Mouse (Mus musculus) c-Kit-negative CD71-positive TER-119-positive erythroid progenitor cells, embryonic 14.5 days (primary cell): ENCODE measurements around the gene Trpm3.

ENCODE experiments used
- DNase-seq: peaks from one replicate; pipeline ENCODE4 v3.0.0-alpha.2; 2013; ENCODE audit warnings: low read depth, low spot score

Trpm3 gene

DNA sequence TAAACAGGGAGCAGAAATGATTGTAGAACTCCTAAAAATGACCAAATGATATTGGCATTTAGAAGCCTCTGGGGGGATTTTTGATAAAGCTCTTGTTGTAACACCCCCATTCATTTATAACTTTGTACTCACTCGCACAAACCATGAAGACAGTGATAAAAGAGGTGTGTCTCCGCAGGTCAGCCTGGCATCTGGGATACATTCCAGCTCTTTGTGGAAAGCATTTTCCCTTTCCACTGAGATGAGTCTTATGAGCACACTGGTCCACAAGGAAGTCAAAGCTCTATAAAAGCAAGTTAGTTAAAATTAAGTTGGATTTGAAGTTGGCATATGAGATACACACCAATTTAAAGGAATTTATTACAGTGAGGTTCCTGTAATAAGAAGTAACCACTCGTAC, 600.4 kb downstream of the Trpm3 start:
- no peak for DNase-seq

DNA sequence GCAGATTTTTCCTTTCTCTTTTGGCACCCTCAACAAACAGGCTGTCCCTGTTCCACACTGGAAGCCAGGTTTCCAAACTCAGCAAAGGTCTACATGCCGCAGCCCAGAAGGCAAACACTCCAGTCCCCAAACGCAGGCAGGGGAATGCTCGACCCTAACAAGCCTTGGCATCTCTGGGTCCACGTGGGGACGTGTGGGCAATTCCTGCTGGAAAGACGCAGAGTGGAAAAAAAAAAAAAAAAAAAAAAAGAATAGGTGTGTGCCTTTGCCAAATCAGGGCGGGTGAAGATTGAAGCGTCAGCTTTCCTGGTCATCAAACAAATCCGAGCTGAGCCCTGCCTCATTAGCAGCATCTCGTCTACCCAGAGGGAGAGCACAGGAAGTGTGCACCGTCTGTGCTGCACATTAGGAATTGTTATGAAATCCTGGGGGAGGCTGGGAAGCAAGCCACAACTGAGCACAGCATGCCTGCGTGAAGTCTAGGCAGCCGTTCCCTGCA, 614.5 kb downstream of the Trpm3 start:
- DNase-seq: no peak

DNA sequence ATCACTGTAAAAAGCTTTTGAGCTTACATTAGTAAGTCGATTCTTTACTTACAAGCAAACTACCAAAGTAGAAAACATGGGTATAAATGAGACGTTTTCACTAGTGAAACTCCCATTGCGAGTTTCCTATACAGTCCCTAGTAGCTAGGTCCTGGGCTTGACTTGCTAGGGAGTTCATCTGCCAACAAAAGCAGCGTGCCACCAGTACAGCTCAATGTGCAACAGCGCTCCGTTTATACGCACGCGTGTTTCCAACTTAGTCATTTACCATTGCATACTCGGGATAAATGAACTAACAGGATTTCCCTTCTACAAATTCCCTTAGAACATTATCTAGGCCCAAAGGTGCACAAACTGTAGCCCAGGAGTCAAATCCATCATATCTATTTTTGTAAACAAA, 615.2 kb downstream of the Trpm3 start:
- DNase-seq: no peak

- DNase-seq: no peak
Observed at GRCm38 (mm10) chr19:22754498-22754897, 615.7 kb downstream of the Trpm3 start.

DNA sequence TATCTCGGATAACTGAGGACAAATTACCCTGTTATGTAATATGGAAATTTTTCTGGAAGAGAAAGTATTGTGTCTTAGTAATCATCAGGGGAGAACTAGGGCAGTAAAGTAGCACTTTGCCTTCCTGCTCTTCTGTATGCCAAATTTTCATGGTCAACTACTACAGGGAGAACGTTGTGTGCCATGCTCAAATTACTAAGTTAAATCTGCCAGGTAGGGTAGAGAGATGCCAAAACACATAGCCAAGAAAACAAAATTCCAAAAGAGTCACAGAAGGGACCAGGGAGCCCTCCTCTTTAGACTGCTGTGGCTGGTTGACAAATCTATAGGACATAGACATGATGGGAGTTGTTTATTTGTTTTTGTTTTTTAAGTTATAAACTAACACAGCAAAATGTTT, 619.6 kb downstream of the Trpm3 start:
- DNase-seq: no peak

DNA sequence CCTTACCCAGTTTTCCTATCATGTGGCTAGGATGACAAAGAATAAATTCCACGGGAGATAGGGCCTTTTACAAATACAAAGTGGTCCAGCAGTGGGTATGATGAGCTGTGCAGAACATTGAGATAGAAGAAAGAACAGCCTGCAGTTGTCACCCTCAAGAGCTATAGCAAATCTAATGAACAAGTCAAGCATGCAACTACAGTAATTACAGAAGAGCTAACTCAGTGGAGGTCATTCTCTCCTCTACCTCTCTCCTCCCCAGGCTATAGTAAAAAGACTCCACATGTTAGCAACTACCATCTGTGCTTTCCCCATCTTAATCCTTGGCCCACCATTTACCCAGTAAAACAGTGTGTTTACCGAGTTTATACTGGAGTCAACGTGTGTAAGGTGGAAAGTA, 629.4 kb downstream of the Trpm3 start:
- DNase-seq: no peak

DNA sequence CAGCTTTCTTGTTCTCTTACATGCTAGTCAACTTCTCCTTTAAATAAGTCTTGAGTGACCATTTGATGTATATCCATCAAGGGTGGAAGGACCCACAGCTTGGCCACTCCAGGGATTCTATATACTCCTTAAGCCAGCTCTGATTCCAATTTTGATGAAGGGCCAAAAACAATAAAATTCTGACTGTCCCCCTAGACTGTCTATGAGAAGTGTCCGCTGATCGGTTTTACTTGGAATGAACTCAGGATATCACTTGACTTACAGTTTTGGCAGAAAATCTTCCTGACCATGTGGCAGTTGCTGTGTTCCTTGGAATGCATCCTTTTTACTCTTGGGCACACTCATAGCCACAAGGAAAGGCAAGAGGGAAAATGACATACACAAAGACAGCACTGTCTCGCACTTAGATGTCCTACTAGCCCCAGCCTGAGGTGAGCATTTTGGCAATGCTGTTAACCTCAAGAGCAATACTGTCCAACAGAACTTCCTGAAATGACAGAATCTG, 636.4 kb downstream of the Trpm3 start:
- no peak for DNase-seq

- DNase-seq: no peak
Observed at GRCm38 (mm10) chr19:22780192-22780843, 641.5 kb downstream of the Trpm3 start.

DNA sequence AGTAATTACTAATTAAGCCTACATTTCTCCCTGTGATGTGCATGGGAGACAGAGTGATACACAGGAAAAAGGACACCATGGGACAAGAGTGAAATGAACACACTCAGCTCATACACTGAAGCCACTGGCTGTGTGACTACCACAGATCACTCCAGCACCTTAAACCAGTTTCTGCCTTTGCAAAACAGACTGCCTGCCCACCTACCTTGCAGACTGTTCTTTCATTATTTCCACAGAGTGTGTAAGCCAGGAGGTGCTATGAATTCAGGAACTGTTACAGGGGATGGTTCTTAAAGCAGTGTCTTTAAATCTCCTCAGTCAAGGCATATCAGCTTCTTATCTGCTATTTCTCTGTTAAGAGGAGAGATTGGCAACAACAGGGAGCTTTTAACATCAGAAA, 642.7 kb downstream of the Trpm3 start:
- DNase-seq: no peak

DNA sequence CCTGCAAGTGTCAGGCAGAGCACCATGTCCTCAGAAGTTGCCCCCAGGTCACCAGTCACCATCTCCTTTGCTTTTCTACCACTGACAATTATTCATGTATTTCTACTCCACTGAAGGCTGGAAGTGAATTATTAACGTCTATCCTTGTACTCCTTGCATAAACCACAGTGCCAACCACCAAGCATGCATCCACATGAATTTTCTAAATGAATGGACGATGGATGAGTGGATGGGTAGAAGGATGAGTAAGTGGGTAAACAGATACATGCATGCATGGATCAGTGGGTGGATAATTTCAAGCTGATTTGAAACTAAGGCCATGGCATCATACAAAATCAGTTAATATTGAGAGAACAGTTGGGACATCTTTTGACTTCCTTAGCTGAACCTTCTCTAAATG, 644.9 kb downstream of the Trpm3 start:
- DNase-seq: no peak

DNA sequence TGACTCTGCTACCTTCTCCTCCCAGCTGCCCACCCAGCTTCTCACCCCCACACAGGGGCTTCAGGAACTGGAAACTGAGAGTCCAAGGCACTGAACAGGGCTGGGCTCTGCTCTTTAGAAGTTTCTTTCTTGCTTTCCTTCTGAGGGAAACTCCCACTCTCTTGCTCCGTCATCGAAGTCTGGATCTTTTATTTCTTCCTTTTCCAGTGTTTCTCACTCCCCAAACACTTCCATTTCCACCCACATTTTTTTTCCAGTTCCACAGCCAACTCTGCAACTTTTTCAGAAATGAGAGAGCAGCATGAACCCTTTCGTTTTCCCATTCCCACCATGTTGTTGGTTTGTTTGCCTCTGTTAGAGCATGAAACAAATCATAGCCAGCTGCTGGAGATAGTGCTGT, 650.9 kb downstream of the Trpm3 start:
- no peak for DNase-seq

GRCm38 (mm10) chr19:22796996-22797395, 658.1 kb downstream of the Trpm3 start:
- DNase-seq: no peak

- no peak for DNase-seq
Observed at GRCm38 (mm10) chr19:22800471-22800870, 661.6 kb downstream of the Trpm3 start.

DNA sequence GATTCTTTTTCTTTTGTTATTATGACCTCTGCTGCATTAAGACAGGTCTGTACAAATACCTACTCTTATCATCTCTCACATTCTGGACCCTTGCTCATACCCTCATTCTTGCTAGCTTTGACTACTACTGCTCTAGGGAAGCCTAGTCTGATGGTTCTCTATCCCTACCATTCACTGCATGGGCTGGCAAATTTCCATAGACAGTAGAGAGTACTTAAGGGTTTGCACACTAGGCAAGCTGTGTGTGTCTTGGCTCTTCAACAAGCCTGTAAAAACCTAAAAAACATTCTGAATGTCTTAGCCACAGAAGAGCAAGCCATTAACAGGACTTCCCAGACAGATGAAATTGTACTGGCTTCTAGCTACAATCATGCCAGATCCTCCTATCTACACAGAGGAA, 664.5 kb downstream of the Trpm3 start:
- no peak for DNase-seq

DNA sequence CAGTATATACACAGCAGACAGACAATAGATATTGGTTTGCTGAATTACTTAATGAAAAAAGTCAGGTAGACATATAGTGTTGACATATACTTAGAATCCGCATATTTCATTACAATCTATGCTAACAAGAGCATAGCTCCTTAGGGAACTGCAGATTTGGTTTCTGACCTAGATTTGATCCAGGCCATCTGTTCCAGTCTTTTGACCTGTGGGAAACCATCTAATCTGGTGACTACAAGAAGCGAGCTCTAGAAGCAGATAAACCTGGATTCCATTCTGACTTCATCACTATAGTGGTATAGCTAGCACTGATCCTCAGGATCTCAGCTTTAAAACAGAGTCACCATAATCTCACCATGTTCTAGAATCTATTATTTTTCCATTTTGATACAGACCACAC, 665.5 kb downstream of the Trpm3 start:
- no peak for DNase-seq

DNA sequence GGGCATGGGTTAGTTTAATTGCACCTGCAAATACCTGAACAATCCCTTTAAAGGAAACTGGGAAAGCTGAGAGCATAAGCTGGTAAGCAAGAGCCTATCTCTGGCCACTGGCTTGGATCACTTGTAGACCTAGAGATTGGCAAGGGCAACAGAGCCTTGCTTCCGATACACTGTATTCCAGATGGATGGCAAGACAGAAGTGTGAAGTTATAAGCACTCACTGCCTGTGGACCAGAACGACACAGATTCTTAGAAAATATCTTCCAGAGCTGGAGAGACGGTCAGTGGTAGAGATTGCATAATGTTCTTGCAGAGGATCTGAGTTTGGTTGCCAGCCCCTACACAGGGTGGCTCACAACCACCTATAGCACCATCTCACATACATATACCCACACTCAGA, 671.4 kb downstream of the Trpm3 start:
- no peak for DNase-seq

GRCm38 (mm10) chr19:22821741-22822140, 682.9 kb downstream of the Trpm3 start:
- no peak for DNase-seq

DNA sequence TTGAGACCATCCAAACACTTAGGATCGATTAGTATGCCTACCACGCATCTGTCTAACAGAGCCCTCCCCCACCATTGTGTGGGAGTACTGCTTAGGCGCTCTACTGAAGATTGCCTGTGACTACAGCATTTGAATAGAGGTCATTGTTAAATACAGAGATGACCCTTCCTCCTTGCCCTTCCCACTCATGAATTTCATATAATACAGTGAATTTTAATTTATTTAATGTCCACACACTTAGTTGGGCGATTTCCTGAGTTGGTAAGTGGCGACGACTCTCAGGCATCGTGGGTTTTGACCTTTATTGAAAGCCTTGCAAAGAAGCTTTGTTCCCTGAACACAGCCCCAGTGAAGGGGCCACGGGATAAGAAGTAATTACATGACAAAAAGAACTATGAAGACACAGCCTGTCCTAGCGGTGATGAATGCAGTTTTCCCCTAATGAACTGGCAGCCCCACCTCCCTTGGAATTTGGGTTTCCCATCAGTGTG, 684.7 kb downstream of the Trpm3 start:
- no peak for DNase-seq

DNA sequence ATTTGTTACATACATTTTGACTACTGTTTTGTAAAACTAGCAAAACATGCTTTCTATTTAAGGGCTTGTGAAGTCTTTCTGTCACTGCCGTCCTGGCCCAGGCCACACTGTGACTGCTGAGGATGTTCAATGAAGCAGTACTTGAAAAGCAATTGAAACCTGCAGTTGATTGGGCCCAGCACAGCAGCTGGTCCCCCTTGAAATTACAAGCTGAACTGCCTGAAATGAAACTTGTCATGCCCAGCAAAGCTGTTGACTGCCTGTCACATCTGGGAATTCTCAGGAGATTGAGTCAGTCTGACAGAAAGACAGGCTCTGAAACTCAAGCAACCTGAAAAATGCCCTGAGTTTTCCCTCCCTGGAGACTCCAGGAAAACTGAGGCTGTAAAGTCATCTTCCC, 687.0 kb downstream of the Trpm3 start:
- no peak for DNase-seq

DNA sequence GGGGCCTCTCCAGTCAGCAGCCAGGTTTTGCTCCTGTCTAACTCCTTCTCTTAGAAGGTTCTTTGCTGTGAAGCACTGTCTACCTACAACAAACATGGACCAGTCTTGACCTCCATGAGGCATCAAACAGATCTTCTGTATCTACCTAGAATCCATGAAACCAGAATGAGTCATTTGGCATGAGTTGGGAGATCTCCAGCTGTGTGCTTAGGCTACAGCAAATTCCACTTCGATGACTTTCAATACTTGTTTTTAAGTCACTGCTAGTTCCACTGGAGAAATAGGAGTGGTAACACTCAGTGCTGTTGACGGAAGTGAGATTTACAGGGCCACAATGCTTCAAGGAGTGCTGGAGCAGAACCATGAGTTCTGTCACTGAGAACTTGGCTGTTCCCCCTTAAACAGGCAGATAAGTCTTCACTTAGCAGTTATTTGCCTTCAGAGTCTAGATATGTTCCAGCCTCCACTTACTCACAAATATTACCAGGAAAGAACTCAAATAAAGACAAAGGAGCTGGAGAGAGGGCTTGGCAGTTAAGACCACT, 689.4 kb downstream of the Trpm3 start:
- DNase-seq: no peak

DNA sequence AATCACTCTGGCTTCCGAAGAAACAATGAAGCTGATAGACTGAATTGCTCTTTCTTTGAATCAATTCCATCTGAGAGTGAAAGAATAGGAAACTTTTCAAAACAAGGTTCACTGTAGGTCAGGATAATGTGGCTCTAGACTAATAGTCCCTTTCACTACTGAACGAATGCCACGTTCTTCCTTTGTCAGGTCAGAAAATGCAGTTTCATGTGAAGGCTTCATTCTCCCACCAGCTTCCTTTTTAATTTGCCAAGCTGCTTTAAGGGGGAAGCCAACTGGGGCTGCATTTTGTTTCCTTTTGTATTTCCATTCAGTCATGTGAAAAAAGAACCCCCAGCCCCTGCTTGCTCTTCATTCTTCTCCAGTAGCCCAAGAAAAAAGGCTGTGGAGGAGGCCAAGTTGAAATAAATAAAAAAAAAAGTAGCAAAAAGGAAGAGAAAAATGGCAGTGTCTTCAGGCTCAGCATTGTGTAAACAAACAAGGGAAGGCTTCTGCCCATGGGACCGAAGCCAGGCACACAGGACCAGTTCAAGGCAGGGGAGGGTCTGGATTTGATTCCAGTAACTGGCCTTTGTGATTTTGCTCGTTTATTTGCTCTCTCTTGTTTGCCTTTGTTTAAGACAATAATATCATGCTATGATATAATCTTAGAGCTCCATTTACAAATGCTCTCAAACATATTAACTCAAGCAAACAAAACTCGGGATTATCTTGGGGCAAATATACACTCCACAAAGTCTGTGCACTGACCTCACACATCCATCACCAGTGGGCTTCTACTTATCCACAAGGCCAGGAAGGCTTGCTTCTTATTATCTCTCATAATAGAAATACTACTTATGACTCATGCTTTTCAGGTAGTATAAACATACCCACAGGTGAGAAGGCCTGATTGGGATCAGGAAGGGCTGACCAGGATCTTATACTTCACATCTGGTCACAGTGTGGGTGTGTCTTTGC, 702.5 kb downstream of the Trpm3 start:
- no peak for DNase-seq

GRCm38 (mm10) chr19:22842697-22843096, 703.9 kb downstream of the Trpm3 start:
- no peak for DNase-seq
